Mouse (Mus musculus): ENCODE measurements around the gene Notum.
A peak's percentile ranks its signal among the peaks of the same experiment; 100 is the strongest.

The Notum gene

GRCm38 (mm10) chr11:120617519-120618112 lies 43.4 kb downstream of the Notum start, which contains the start of gene Pcyt2:
Pcyt2 (minus strand) TSS chr11:120617936.
- DNase-seq (ENCODE audit: low read depth, low spot score), result peak; percentile 78

GRCm38 (mm10) chr11:120616617-120617294 lies 44.2 kb downstream of the Notum start:
- DNase-seq (ENCODE audit: low read depth, low spot score), result no peak

GRCm38 (mm10) chr11:120615606-120616203 lies 45.3 kb downstream of the Notum start:
- no peak for DNase-seq (ENCODE audit: low read depth, low spot score)

- no peak for DNase-seq (ENCODE audit: low read depth, low spot score)
These were observed 45.8 kb downstream of the Notum start for GRCm38 (mm10) chr11:120615167-120615566.

GRCm38 (mm10) chr11:120613976-120614375 lies 47.0 kb downstream of the Notum start:
- no peak for DNase-seq (ENCODE audit: low read depth, low spot score)

- no peak for DNase-seq (ENCODE audit: low read depth, low spot score)
These were observed 47.4 kb downstream of the Notum start for GRCm38 (mm10) chr11:120613481-120613972.

GRCm38 (mm10) chr11:120612763-120613162 lies 48.2 kb downstream of the Notum start:
- no peak for DNase-seq (ENCODE audit: low read depth, low spot score)

- no peak for DNase-seq (ENCODE audit: low read depth, low spot score)
These were observed 50.4 kb downstream of the Notum start for GRCm38 (mm10) chr11:120610477-120611046.

- DNase-seq (ENCODE audit: low read depth, low spot score), result no peak
These were observed 51.7 kb downstream of the Notum start for GRCm38 (mm10) chr11:120609250-120609649.

GRCm38 (mm10) chr11:120608241-120609034 lies 52.5 kb downstream of the Notum start, which contains the start of gene Npb:
Npb (plus strand) TSS chr11:120608477.
- DNase-seq (ENCODE audit: low read depth, low spot score), result no peak

- DNase-seq (ENCODE audit: low read depth, low spot score), result no peak
These were observed 54.2 kb downstream of the Notum start for GRCm38 (mm10) chr11:120606764-120607163.

- DNase-seq (ENCODE audit: low read depth, low spot score), result no peak
These were observed 55.3 kb downstream of the Notum start for GRCm38 (mm10) chr11:120605667-120606066.

Data from telencephalon, adult 2 months (tissue).